Mouse (Mus musculus) cerebellum, postnatal 14 days (tissue): ENCODE measurements around the gene Snx1.

Experiments used
- DNase-seq, 2 experiments: peaks; one replicate each; pipeline ENCODE4 v3.0.0; 2021; ENCODE audit warnings: mixed read lengths in 2 of 2

Snx1 gene

GRCm38 (mm10) chr9:66125543-66126455, 588 bp downstream of the Snx1 start:
- peak in 1 of 2 experiments; percentile 19 for DNase-seq

GRCm38 (mm10) chr9:66124681-66125542, 1.5 kb downstream of the Snx1 start:
- DNase-seq = peak; percentile 95 to 97

GRCm38 (mm10) chr9:66124111-66124531, 2.3 kb downstream of the Snx1 start:
- no peak for DNase-seq

- DNase-seq = no peak
Measured at GRCm38 (mm10) chr9:66123648-66124047, 2.7 kb downstream of the Snx1 start.

- DNase-seq = no peak
Measured at GRCm38 (mm10) chr9:66121421-66121820, 5.0 kb downstream of the Snx1 start.

- no peak for DNase-seq
Measured at GRCm38 (mm10) chr9:66120945-66121344, 5.4 kb downstream of the Snx1 start.

GRCm38 (mm10) chr9:66120106-66120505, 6.3 kb downstream of the Snx1 start:
- no peak for DNase-seq

- DNase-seq = no peak
Measured at GRCm38 (mm10) chr9:66119498-66119897, 6.9 kb downstream of the Snx1 start.

GRCm38 (mm10) chr9:66116890-66117289, 9.5 kb downstream of the Snx1 start:
- peak; percentile 17 to 18 for DNase-seq

GRCm38 (mm10) chr9:66114341-66114740, 12.0 kb downstream of the Snx1 start:
- no peak for DNase-seq

- DNase-seq = no peak
Measured at GRCm38 (mm10) chr9:66110611-66111379, 15.6 kb downstream of the Snx1 start.

GRCm38 (mm10) chr9:66110126-66110525, 16.3 kb downstream of the Snx1 start:
- no peak for DNase-seq

GRCm38 (mm10) chr9:66109574-66109973, 16.8 kb downstream of the Snx1 start:
- DNase-seq = no peak

GRCm38 (mm10) chr9:66105168-66105567, 21.2 kb downstream of the Snx1 start:
- DNase-seq = no peak

GRCm38 (mm10) chr9:66104601-66105000, 21.8 kb downstream of the Snx1 start:
- DNase-seq = no peak

GRCm38 (mm10) chr9:66102668-66103067, 23.7 kb downstream of the Snx1 start:
- DNase-seq = no peak

GRCm38 (mm10) chr9:66101577-66101976, 24.8 kb downstream of the Snx1 start:
- DNase-seq = no peak

GRCm38 (mm10) chr9:66092664-66093063, 33.7 kb downstream of the Snx1 start:
- no peak for DNase-seq

GRCm38 (mm10) chr9:66091327-66092231, 34.8 kb downstream of the Snx1 start:
- DNase-seq = peak in 1 of 2 experiments; percentile 26

- DNase-seq = peak; percentile 10 to 22
Measured at GRCm38 (mm10) chr9:66090593-66091244, 35.7 kb downstream of the Snx1 start.

- peak; percentile 59 to 72 for DNase-seq
Measured at GRCm38 (mm10) chr9:66088411-66088810, 38.0 kb downstream of the Snx1 start.
